Mouse (Mus musculus): ENCODE data around the gene Elk3.

Elk3 gene

GRCm38 (mm10) chr10:93248416-93248815 is 62.5 kb downstream of the Elk3 start:
- no peak for TF ChIP-seq GATA4 (IDR thresholded peaks at IDR 0.05; ENCODE audit: insufficient replicate concordance, low read length)

GRCm38 (mm10) chr10:93247902-93248301 is 63.0 kb downstream of the Elk3 start:
- TF ChIP-seq GATA4 (IDR thresholded peaks at IDR 0.05; ENCODE audit: insufficient replicate concordance, low read length) = no peak

- no peak for TF ChIP-seq GATA4 (IDR thresholded peaks at IDR 0.05; ENCODE audit: insufficient replicate concordance, low read length)
These were observed 63.5 kb downstream of the Elk3 start for GRCm38 (mm10) chr10:93247422-93247821.

- TF ChIP-seq GATA4 (IDR thresholded peaks at IDR 0.05; ENCODE audit: insufficient replicate concordance, low read length) = no peak
These were observed 64.6 kb downstream of the Elk3 start for GRCm38 (mm10) chr10:93246185-93246920.

- no peak for TF ChIP-seq GATA4 (IDR thresholded peaks at IDR 0.05; ENCODE audit: insufficient replicate concordance, low read length)
These were observed 66.7 kb downstream of the Elk3 start for GRCm38 (mm10) chr10:93244209-93244705.

GRCm38 (mm10) chr10:93242861-93243260 is 68.1 kb downstream of the Elk3 start:
- no peak for TF ChIP-seq GATA4 (IDR thresholded peaks at IDR 0.05; ENCODE audit: insufficient replicate concordance, low read length)

GRCm38 (mm10) chr10:93242208-93242607 is 68.7 kb downstream of the Elk3 start:
- no peak for TF ChIP-seq GATA4 (IDR thresholded peaks at IDR 0.05; ENCODE audit: insufficient replicate concordance, low read length)

- TF ChIP-seq GATA4 (IDR thresholded peaks at IDR 0.05; ENCODE audit: insufficient replicate concordance, low read length) = peak; percentile 61; the same call in 1 of the 2 replicates
These were observed 71.6 kb downstream of the Elk3 start for GRCm38 (mm10) chr10:93239201-93239806.

GRCm38 (mm10) chr10:93234692-93235091 is 76.2 kb downstream of the Elk3 start:
- no peak for TF ChIP-seq GATA4 (IDR thresholded peaks at IDR 0.05; ENCODE audit: insufficient replicate concordance, low read length)

GRCm38 (mm10) chr10:93233665-93234194 is 77.2 kb downstream of the Elk3 start:
- no peak for TF ChIP-seq GATA4 (IDR thresholded peaks at IDR 0.05; ENCODE audit: insufficient replicate concordance, low read length)

- no peak for TF ChIP-seq GATA4 (IDR thresholded peaks at IDR 0.05; ENCODE audit: insufficient replicate concordance, low read length)
These were observed 79.0 kb downstream of the Elk3 start for GRCm38 (mm10) chr10:93231893-93232292.

- TF ChIP-seq GATA4 (IDR thresholded peaks at IDR 0.05; ENCODE audit: insufficient replicate concordance, low read length) = no peak
These were observed 79.4 kb downstream of the Elk3 start for GRCm38 (mm10) chr10:93231490-93231889.

- TF ChIP-seq GATA4 (IDR thresholded peaks at IDR 0.05; ENCODE audit: insufficient replicate concordance, low read length) = no peak
These were observed 82.4 kb downstream of the Elk3 start for GRCm38 (mm10) chr10:93228401-93229007.

- no peak for TF ChIP-seq GATA4 (IDR thresholded peaks at IDR 0.05; ENCODE audit: insufficient replicate concordance, low read length)
These were observed 83.0 kb downstream of the Elk3 start for GRCm38 (mm10) chr10:93227921-93228320.

- TF ChIP-seq GATA4 (IDR thresholded peaks at IDR 0.05; ENCODE audit: insufficient replicate concordance, low read length) = no peak
These were observed 85.2 kb downstream of the Elk3 start for GRCm38 (mm10) chr10:93225751-93226150.
